Mouse (Mus musculus): Measurements from ENCODE around the gene Epsti1. TPM values are rescaled to one million over a fixed set of nuclear protein-coding genes. Genes with fewer than 3 reads are reported as not detected.

Gene Epsti1
- polyA plus RNA-seq, 1 experiment from 2014 or later, result 0.25 TPM

GRCm38 (mm10) chr14:77923076-77923865 is 19.2 kb downstream of the Epsti1 start:
- no peak overlapping the region for H3K9ac ChIP-seq (replicated peaks)
- no peak overlapping the region for H3K4me3 ChIP-seq (replicated peaks)
- 80% methylated on average over 6 of the region's 6 CpGs for WGBS
- no peak overlapping the region for H3K27ac ChIP-seq
- no peaks in the 10 kb centered on the region for H3K9me3 ChIP-seq
- ATAC-seq (ENCODE audit: insufficient number of reproducible peaks, insufficient read depth, low FRiP score, low TSS enrichment, low read depth), result no peak
- H3K36me3 ChIP-seq, result no peaks in the 10 kb centered on the region
- no peak overlapping the region for H3K4me2 ChIP-seq
- H3K4me1 ChIP-seq (replicated peaks), result peaks cover 10% of the 10 kb centered on the region
- no peaks in the 10 kb centered on the region for H3K27me3 ChIP-seq

GRCm38 (mm10) chr14:77925414-77925813 is 21.4 kb downstream of the Epsti1 start:
- ATAC-seq (ENCODE audit: insufficient number of reproducible peaks, insufficient read depth, low FRiP score, low TSS enrichment, low read depth), result no peak
- 87% methylated on average over 10 of the region's 10 CpGs for WGBS
- no peak overlapping the region for H3K9ac ChIP-seq (replicated peaks)
- no peak overlapping the region for H3K4me3 ChIP-seq (replicated peaks)
- no peak overlapping the region for H3K27ac ChIP-seq
- no peaks in the 10 kb centered on the region for H3K9me3 ChIP-seq
- H3K27me3 ChIP-seq, result no peaks in the 10 kb centered on the region
- H3K4me1 ChIP-seq (replicated peaks), result peaks cover 10% of the 10 kb centered on the region
- no peaks in the 10 kb centered on the region for H3K36me3 ChIP-seq
- H3K4me2 ChIP-seq, result no peak overlapping the region

GRCm38 (mm10) chr14:77926718-77927117 is 22.7 kb downstream of the Epsti1 start:
- Histone ChIP-seq H3K36me3 (no peaks in the 10 kb centered on the region), H3K27ac (no peak overlapping the region), H3K27me3 (no peaks in the 10 kb centered on the region), H3K4me3 (replicated peaks) (no peak overlapping the region), H3K4me2 (no peak overlapping the region), H3K9ac (replicated peaks) (no peak overlapping the region), H3K4me1 (replicated peaks) (peaks cover 1% of the 10 kb centered on the region), H3K9me3 (no peaks in the 10 kb centered on the region)
- 52% methylated on average over 3 of the region's 3 CpGs for WGBS
- ATAC-seq (ENCODE audit: insufficient number of reproducible peaks, insufficient read depth, low FRiP score, low TSS enrichment, low read depth), result no peak

GRCm38 (mm10) chr14:77928021-77928420 is 24.0 kb downstream of the Epsti1 start:
- 44% methylated on average over 6 of the region's 6 CpGs for WGBS
- Histone ChIP-seq H3K9me3 (no peaks in the 10 kb centered on the region), H3K4me3 (replicated peaks) (no peak overlapping the region), H3K27ac (no peak overlapping the region), H3K4me1 (replicated peaks) (peaks cover 9% of the 10 kb centered on the region), H3K36me3 (no peaks in the 10 kb centered on the region), H3K27me3 (no peaks in the 10 kb centered on the region), H3K4me2 (no peak overlapping the region), H3K9ac (replicated peaks) (no peak overlapping the region)
- no peak for ATAC-seq (ENCODE audit: insufficient number of reproducible peaks, insufficient read depth, low FRiP score, low TSS enrichment, low read depth)

GRCm38 (mm10) chr14:77928653-77929052 is 24.6 kb downstream of the Epsti1 start:
- WGBS, result 86% methylated on average over 5 of the region's 5 CpGs
- H3K27ac ChIP-seq, result no peak overlapping the region
- no peak for ATAC-seq (ENCODE audit: insufficient number of reproducible peaks, insufficient read depth, low FRiP score, low TSS enrichment, low read depth)

GRCm38 (mm10) chr14:77929139-77929678 is 25.2 kb downstream of the Epsti1 start:
- WGBS, result 58% methylated on average over 2 of the region's 2 CpGs
- H3K4me2 ChIP-seq, result no peak overlapping the region
- ATAC-seq (ENCODE audit: insufficient number of reproducible peaks, insufficient read depth, low FRiP score, low TSS enrichment, low read depth), result no peak
- no peak overlapping the region for H3K27ac ChIP-seq
- no peaks in the 10 kb centered on the region for H3K27me3 ChIP-seq
- no peaks in the 10 kb centered on the region for H3K9me3 ChIP-seq
- H3K9ac ChIP-seq (replicated peaks), result no peak overlapping the region
- H3K36me3 ChIP-seq, result no peaks in the 10 kb centered on the region
- H3K4me3 ChIP-seq (replicated peaks), result no peak overlapping the region
- peaks cover 12% of the 10 kb centered on the region for H3K4me1 ChIP-seq (replicated peaks)

More at GRCm38 (mm10) chr14:77928653-77929052, 24.6 kb downstream of the Epsti1 start:
- no peak overlapping the region for H3K4me2 ChIP-seq
- H3K4me1 ChIP-seq (replicated peaks), result peaks cover 12% of the 10 kb centered on the region
- no peaks in the 10 kb centered on the region for H3K36me3 ChIP-seq
- no peaks in the 10 kb centered on the region for H3K27me3 ChIP-seq
- H3K9ac ChIP-seq (replicated peaks), result no peak overlapping the region
- H3K9me3 ChIP-seq, result no peaks in the 10 kb centered on the region
- H3K4me3 ChIP-seq (replicated peaks), result no peak overlapping the region

- Histone ChIP-seq H3K9me3 (no peaks in the 10 kb centered on the region), H3K36me3 (no peaks in the 10 kb centered on the region), H3K9ac (replicated peaks) (no peak overlapping the region), H3K27me3 (no peaks in the 10 kb centered on the region), H3K4me3 (replicated peaks) (no peak overlapping the region), H3K27ac (no peak overlapping the region), H3K4me1 (replicated peaks) (peaks cover 12% of the 10 kb centered on the region), H3K4me2 (no peak overlapping the region)
- 29% methylated on average over 12 of the region's 12 CpGs for WGBS
- ATAC-seq (ENCODE audit: insufficient number of reproducible peaks, insufficient read depth, low FRiP score, low TSS enrichment, low read depth), result no peak
These were observed 28.4 kb downstream of the Epsti1 start for GRCm38 (mm10) chr14:77932150-77933047.

GRCm38 (mm10) chr14:77933243-77933642 is 29.2 kb downstream of the Epsti1 start:
- Histone ChIP-seq H3K36me3 (no peaks in the 10 kb centered on the region), H3K4me2 (no peak overlapping the region), H3K4me1 (replicated peaks) (peaks cover 12% of the 10 kb centered on the region), H3K9ac (replicated peaks) (no peak overlapping the region), H3K4me3 (replicated peaks) (no peak overlapping the region), H3K27ac (no peak overlapping the region), H3K27me3 (no peaks in the 10 kb centered on the region), H3K9me3 (no peaks in the 10 kb centered on the region)
- no peak for ATAC-seq (ENCODE audit: insufficient number of reproducible peaks, insufficient read depth, low FRiP score, low TSS enrichment, low read depth)
- 89% methylated on average over 5 of the region's 5 CpGs for WGBS

- Histone ChIP-seq H3K9ac (replicated peaks) (no peak overlapping the region), H3K27ac (no peak overlapping the region), H3K27me3 (no peaks in the 10 kb centered on the region), H3K4me3 (replicated peaks) (no peak overlapping the region), H3K4me1 (replicated peaks) (peaks cover 12% of the 10 kb centered on the region), H3K4me2 (no peak overlapping the region), H3K36me3 (no peaks in the 10 kb centered on the region), H3K9me3 (no peaks in the 10 kb centered on the region)
- 82% methylated on average over 3 of the region's 3 CpGs for WGBS
- no peak for ATAC-seq (ENCODE audit: insufficient number of reproducible peaks, insufficient read depth, low FRiP score, low TSS enrichment, low read depth)
These were observed 30.4 kb downstream of the Epsti1 start for GRCm38 (mm10) chr14:77934431-77934830.

- Histone ChIP-seq H3K27me3 (no peaks in the 10 kb centered on the region), H3K4me3 (replicated peaks) (no peak overlapping the region), H3K4me1 (replicated peaks) (0 out of 2 replicates have a peak, but pooled peaks cover 8% of the 10 kb centered on the region), H3K9ac (replicated peaks) (no peak overlapping the region), H3K27ac (no peak overlapping the region), H3K4me2 (no peak overlapping the region), H3K36me3 (no peaks in the 10 kb centered on the region), H3K9me3 (0 out of 2 replicates have a peak, but pooled peaks cover under 1% of the 10 kb centered on the region)
- ATAC-seq (ENCODE audit: insufficient number of reproducible peaks, insufficient read depth, low FRiP score, low TSS enrichment, low read depth), result no peak
- 93% methylated on average over 1 of the region's 1 CpGs for WGBS
These were observed 37.1 kb downstream of the Epsti1 start for GRCm38 (mm10) chr14:77941105-77941504.

- Histone ChIP-seq H3K9me3 (0 out of 2 replicates have a peak, but pooled peaks cover 8% of the 10 kb centered on the region), H3K36me3 (no peaks in the 10 kb centered on the region), H3K4me1 (replicated peaks) (0 out of 2 replicates have a peak, but pooled peaks cover 8% of the 10 kb centered on the region), H3K27me3 (no peaks in the 10 kb centered on the region), H3K4me2 (no peak overlapping the region), H3K9ac (replicated peaks) (no peak overlapping the region), H3K27ac (no peak overlapping the region), H3K4me3 (replicated peaks) (no peak overlapping the region)
- WGBS, result 45% methylated on average over 9 of the region's 9 CpGs
- no peak for ATAC-seq (ENCODE audit: insufficient number of reproducible peaks, insufficient read depth, low FRiP score, low TSS enrichment, low read depth)
These were observed 38.2 kb downstream of the Epsti1 start for GRCm38 (mm10) chr14:77942235-77942634.

Measured in limb, embryonic 12.5 days (tissue).